Mouse (Mus musculus) kidney, adult 18-20 months (tissue): ENCODE measurements at regions not wholly inside any gene's neighbourhood (a gene's known extent, or its start where the extent isn't known, plus 50 kb on each side); places are given as distances from the start of the nearest gene placed in this dataset.
"Not testable (repeated sequence)": the region's sequence is repeated elsewhere in the genome, so short reads cannot be mapped to it uniquely, and the experiment has no call there.

Source experiments
- DNase-seq: peaks from one replicate; pipeline ENCODE4 v3.0.0; 2021

- DNase-seq: no peak
Observed at GRCm38 (mm10) chr14:37571971-37572370, 436.9 kb upstream of the Ghitm start.

GRCm38 (mm10) chr14:37558258-37558657 lies 423.2 kb upstream of the Ghitm start:
- DNase-seq: no peak

DNA sequence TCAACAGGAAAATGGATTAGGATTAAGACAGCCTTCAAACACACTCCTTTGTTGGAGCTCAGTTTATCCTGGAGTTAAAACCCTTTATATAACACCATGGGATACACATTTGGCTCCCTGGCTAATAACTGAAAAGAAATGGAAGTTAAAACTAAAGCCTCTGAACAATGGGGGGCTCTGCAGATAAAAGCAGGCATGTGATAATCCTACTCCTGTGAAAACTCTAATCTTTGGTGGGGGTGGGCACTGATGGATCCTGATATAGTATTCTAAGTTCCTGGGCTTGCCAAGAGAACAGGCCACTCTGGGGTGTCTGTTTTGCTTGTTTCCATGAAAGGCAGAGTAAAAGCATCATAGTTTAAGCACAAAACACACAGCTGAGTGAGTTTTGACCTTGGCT lies 388.5 kb upstream of the Ghitm start:
- no peak for DNase-seq

- DNase-seq: not testable (repeated sequence)
Observed at GRCm38 (mm10) chr14:37520631-37521030, 385.6 kb upstream of the Ghitm start.

DNA sequence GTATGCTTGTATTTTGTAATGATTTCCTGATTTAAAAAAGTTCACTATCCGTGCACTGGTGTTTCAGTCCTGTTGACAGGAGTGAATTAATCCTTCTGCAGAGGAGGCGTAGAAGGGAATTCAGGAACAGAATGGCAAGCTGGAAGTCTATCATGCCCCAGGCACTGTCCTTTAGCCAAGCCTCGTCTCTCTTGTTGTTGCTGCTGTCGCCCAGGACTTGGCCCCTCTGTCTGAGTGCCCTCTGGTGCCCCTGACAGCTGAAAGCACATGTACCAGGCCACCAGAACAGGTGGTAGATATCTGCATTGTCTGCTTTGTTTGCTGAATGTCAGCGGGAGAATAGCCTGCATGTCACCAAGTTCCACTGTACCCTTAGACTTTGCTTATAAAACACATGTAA lies 370.2 kb upstream of the Ghitm start:
- no peak for DNase-seq

- no peak for DNase-seq
Observed at GRCm38 (mm10) chr14:37490711-37491110, 355.6 kb upstream of the Ghitm start.

GRCm38 (mm10) chr14:37485292-37485691 lies 350.2 kb upstream of the Ghitm start:
- DNase-seq: no peak

DNA sequence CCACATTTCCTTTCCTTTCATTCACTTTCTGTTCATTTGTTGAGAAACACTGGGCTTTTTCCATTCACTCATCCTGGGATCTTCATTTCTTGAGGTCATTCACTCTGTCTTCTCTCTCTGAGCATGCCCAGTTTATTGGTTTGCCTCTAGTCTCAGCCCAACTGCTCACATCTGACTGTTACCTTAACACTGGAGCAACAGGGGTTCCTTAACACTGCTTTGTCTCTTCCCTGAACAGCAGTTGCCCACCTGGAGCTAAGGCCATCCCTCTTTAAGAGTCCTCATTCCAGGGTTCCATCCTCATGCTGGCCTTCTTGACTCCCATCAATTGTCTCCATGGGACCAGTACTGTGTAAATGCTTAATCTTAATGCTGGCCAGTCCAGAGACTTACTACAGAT lies 342.5 kb upstream of the Ghitm start:
- no peak for DNase-seq

- DNase-seq: no peak
Observed at GRCm38 (mm10) chr14:37468711-37469110, 333.6 kb upstream of the Ghitm start.

GRCm38 (mm10) chr14:37440874-37441273 lies 305.8 kb upstream of the Ghitm start:
- DNase-seq: no peak

DNA sequence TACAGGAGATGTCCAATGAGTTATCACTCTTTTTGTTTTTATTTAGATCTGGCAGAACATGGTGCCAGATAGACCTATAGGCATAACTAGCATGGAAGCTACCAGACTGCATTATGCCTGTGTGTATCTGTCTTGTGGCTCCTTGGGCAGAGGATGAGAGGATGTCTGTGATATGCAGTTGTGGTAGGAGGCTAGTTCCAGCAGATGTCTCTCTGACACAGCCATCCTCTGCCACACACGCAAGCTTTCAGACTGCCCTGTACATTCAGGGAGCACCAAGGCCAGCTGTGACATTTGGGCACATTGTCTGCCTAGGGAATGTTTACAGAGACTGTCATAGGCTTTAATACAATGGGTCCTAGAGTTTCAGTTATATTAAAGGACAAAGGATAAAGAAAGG lies 295.6 kb upstream of the Ghitm start:
- DNase-seq: no peak

GRCm38 (mm10) chr14:37425506-37425905 lies 290.4 kb upstream of the Ghitm start:
- DNase-seq: no peak

DNA sequence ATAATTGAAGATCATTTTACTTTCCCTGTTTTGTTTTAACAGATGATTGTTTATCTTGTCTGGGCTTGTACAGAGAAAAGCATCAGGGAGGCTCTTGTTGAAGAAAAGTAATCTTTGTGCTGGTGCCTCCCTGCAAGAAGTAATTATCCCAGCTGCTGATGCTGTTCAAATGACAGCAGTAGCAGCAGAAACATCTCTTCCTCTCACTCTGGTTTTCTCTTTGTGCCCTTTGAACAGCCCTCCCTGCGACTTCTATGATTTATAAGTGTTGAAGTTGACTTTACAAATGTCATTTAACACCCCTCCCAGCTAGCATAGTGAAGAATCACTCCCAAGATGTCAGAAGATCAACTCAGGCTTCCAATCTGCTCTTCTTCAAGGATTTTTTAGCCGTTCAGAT lies 286.5 kb upstream of the Ghitm start:
- DNase-seq: no peak

GRCm38 (mm10) chr14:37412583-37412982 lies 277.5 kb upstream of the Ghitm start:
- DNase-seq: not testable (repeated sequence)

DNA sequence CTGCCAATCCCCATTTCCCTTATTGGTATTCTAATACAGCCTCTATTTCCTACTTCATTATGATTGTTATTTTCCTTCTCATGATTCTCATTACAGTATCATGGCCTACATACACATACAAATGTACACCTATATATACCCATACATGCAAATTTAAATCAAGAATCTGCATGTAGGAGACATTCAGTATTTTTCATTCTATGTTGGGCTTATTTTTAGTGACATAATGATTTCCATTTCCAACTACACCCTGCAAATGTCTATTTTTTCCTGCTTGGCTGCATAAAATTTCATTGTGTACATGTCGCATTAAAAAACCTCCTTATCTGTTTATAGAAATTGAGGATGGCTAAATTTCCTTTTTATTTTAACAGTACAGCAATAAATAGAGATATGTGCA lies 236.9 kb upstream of the Ghitm start:
- DNase-seq: no peak

DNA sequence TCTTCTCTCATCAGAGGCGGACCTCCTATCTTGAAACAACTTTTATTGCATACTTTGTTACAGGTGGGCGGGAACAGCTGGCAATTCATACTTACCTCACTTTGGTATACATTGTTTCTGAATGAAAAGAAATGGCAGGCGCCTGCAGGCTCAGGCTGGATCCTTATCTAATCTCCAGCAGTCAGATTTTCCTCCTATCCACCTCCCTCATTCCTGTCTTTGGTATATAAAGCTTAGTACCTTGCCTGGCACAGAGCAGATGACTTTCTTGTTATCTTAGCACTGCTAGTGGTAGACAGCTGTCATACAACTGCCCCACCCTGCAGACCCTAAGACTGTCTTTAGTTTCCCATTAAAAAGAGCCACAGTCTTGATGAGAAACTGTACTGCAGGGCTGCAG lies 226.8 kb upstream of the Ghitm start:
- DNase-seq: no peak

DNA sequence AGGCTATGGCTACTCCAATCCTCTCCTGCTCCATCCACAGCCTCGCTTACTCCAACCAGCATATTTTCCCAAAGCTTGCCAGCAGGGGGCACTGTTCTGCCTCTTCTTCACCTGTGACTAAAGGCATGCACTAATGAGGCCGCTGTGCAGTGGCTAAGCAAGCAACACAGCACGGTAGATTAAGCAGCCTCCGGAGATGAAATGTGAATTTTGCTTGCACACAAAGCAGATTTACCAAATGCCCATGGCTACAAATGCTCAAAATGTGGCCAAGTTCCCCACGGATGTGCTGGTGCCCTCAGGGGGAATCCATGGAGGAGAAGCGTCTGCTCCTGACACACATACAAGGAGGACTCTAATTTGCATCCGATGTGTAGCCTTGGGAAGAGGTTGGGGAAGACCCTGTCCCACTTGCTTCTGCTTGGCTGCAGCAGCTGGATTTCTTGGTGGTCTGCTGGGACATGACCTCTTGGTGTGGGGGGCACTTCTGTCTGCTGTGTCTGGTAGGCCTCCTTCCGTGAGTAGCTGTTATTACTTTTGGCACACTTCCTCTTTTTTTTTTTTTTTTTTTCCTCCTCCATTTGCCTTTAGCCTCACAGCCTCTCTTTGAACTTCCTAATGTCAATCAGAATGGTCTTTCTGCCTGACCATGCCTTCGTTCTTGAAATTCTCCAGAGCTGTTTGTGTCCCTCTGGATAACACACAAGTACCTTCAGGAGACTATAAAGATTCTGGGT lies 221.1 kb upstream of the Ghitm start:
- DNase-seq: peak; percentile 61

- peak; percentile 11 for DNase-seq
Observed at GRCm38 (mm10) chr14:37323392-37323791, 188.3 kb upstream of the Ghitm start.

GRCm38 (mm10) chr14:37315239-37315895 lies 180.3 kb upstream of the Ghitm start:
- no peak for DNase-seq

GRCm38 (mm10) chr14:37313906-37314305 lies 178.8 kb upstream of the Ghitm start:
- DNase-seq: no peak

DNA sequence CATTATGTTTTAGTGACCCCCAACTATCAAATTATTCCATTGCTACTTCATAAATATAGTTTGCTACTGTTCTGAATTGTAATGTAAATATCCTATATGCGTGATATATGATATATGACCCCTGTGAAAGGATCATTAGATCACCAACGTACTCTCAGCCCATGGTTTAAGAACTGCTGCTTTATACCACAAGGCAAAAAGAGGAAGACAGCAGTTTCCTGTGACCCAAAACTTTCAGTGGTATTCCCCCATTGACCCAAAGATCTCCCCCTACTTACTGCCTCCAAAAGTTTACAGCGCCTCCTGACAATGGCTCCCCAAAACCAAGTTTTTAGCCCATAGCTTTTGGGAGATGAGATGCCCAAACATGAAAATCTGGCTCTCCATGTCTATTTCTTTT lies 177.8 kb upstream of the Ghitm start:
- no peak for DNase-seq

GRCm38 (mm10) chr14:37306622-37307274 lies 171.7 kb upstream of the Ghitm start:
- DNase-seq: no peak

DNA sequence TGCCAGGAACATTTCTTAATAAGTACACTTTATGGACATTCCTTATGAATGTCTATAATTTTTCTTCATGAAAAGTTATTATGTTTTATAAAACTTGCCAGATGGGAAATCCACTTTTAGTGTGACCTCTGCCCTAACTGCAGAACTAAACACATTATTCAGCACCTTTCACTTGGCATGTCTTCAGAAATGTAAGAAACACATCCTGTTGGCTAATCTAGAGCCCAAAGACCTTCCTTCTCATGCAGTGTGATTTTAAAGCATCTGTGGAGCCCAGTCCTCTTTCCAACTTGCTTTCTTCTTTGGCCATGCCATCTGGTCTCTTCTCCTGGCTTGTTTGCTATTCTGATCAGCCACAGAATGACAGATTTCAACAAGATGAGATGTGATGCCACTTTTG lies 163.6 kb upstream of the Ghitm start:
- DNase-seq: no peak

DNA sequence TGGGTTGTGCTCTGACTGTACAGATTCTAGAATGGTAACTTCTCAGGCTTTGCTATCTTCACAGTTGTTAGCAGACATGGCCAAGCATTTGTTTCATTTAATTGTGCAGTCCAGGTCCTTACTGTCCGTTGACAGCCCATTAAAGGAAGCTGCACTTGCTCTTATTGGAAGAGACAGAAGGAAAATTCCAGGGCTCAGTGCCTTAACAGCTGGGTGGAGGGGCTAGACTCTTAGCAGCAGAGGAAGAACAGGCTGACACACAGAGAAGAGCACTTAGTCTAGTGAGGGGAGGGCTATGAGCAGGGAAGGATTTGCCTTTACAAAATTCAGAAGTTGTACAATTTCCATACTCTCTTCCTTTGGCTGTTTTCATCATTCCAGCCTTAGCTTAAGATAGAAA lies 161.5 kb upstream of the Ghitm start:
- no peak for DNase-seq
